Mouse (Mus musculus): ENCODE results near the gene Sftpd.

Sftpd gene

GRCm38 (mm10) chr14:41185059-41185821 lies at the start of gene Sftpd:
TSS of gene Sftpd (minus strand) at chr14:41185149.
- in situ Hi-C loops (cut with MboI, MseI): no loop called here

GRCm38 (mm10) chr14:41198037-41198730 lies 13.2 kb upstream of the Sftpd start:
- in situ Hi-C loops (cut with MboI, MseI): no loop called here

GRCm38 (mm10) chr14:41189496-41189895 lies 4.5 kb upstream of the Sftpd start:
- in situ Hi-C loops (cut with MboI, MseI): no loop called here

- in situ Hi-C loops (cut with MboI, MseI): no loop called here
Observed at GRCm38 (mm10) chr14:41174802-41175201, 10.1 kb downstream of the Sftpd start.

GRCm38 (mm10) chr14:41170514-41170913 lies 14.4 kb downstream of the Sftpd start:
- in situ Hi-C loops (cut with MboI, MseI): no loop called here

GRCm38 (mm10) chr14:41168567-41168966 lies 16.4 kb downstream of the Sftpd start:
- in situ Hi-C loops (cut with MboI, MseI): no loop called here

GRCm38 (mm10) chr14:41167278-41167677 lies 17.7 kb downstream of the Sftpd start:
- in situ Hi-C loops (cut with MboI, MseI): no loop called here

GRCm38 (mm10) chr14:41162663-41163062 lies 22.3 kb downstream of the Sftpd start:
- in situ Hi-C loops (cut with MboI, MseI): no loop called here

- in situ Hi-C loops (cut with MboI, MseI): no loop called here
Observed at GRCm38 (mm10) chr14:41160743-41161142, 24.2 kb downstream of the Sftpd start.

GRCm38 (mm10) chr14:41160076-41160475 lies 24.9 kb downstream of the Sftpd start:
- in situ Hi-C loops (cut with MboI, MseI): no loop called here

- in situ Hi-C loops (cut with MboI, MseI): no loop called here
Observed at GRCm38 (mm10) chr14:41151220-41151898, 33.6 kb downstream of the Sftpd start, which contains the start of gene Mbl1. TSS of gene Mbl1 (plus strand) at chr14:41151458.

- in situ Hi-C loops (cut with MboI, MseI): no loop called here
Observed at GRCm38 (mm10) chr14:41147356-41147755, 37.6 kb downstream of the Sftpd start.

GRCm38 (mm10) chr14:41146922-41147321 lies 38.0 kb downstream of the Sftpd start:
- in situ Hi-C loops (cut with MboI, MseI): no loop called here

GRCm38 (mm10) chr14:41146035-41146434 lies 38.9 kb downstream of the Sftpd start:
- in situ Hi-C loops (cut with MboI, MseI): no loop called here

- in situ Hi-C loops (cut with MboI, MseI): no loop called here
Observed at GRCm38 (mm10) chr14:41140686-41141085, 44.3 kb downstream of the Sftpd start.

- in situ Hi-C loops (cut with MboI, MseI): no loop called here
Observed at GRCm38 (mm10) chr14:41137006-41137405, 47.9 kb downstream of the Sftpd start.

- in situ Hi-C loops (cut with MboI, MseI): no loop called here
Observed at GRCm38 (mm10) chr14:41131540-41131939, 53.4 kb downstream of the Sftpd start, which contains the start of gene Sftpa1. TSS of gene Sftpa1 (plus strand) at chr14:41131782.

- in situ Hi-C loops (cut with MboI, MseI): no loop called here
Observed at GRCm38 (mm10) chr14:41127997-41128396, 57.0 kb downstream of the Sftpd start.

GRCm38 (mm10) chr14:41124683-41125082 lies 60.3 kb downstream of the Sftpd start:
- in situ Hi-C loops (cut with MboI, MseI): no loop called here
